Mouse (Mus musculus) bone marrow, adult 2 months (tissue): ENCODE measurements around the gene Tm7sf3. TPM values are rescaled to one million over a fixed set of nuclear protein-coding genes. Genes with fewer than 3 reads are reported as not detected.

ENCODE experiments used
- H3K27ac ChIP-seq: fragments of 200-500 bp; 2 replicates; pipeline ENCODE4 v1.5.1; 2012; ENCODE audit warnings: low read depth, mild to moderate bottlenecking, control low read depth, inconsistent platforms, low read length; ENCODE audit not compliant: control insufficient read depth, poor library complexity, insufficient read depth
- H3K4me1 ChIP-seq: fragments of 200-500 bp; 2 replicates; pipeline ENCODE4 v1.6.1; 2011; ENCODE audit warnings: low read length; ENCODE audit not compliant: control insufficient read depth, insufficient read depth
- H3K4me3 ChIP-seq: fragments of 200-500 bp; replicated peaks from 2 replicates; pipeline ENCODE3; 2011; ENCODE audit warnings: mild to moderate bottlenecking, low read depth, low read length, control low read depth; ENCODE audit not compliant: control insufficient read depth
- CTCF ChIP-seq: fragments of 200-500 bp; IDR thresholded peaks from 2 replicates; pipeline ENCODE4 v1.5.1; 2011; ENCODE audit warnings: low read length, control low read depth; ENCODE audit not compliant: control insufficient read depth, insufficient read depth
- POLR2A ChIP-seq: fragments of 200-500 bp; IDR thresholded peaks from 2 replicates; pipeline ENCODE4 v1.6.1; 2011; ENCODE audit warnings: low read depth, mild to moderate bottlenecking, control low read depth, low read length, borderline replicate concordance; ENCODE audit not compliant: control insufficient read depth
- WGBS: fragments of 180-500 bp; shearing (Covaris S2); methylation state at CpG from one replicate; pipeline ENCODE4 v1.1.7; 2018; 5-methylcytosine and 5-hydroxymethylcytosine counted together
- polyA plus RNA-seq: library from polyadenylated mRNA; stranded (reverse); fragments of >200 nt; gene quantifications from 2 replicates; pipeline ENCODE4 v1.2.4, GENCODE M21; 2011; ENCODE audit warnings: low replicate concordance; ENCODE audit not compliant: missing spikeins, insufficient read depth, insufficient read length

The Tm7sf3 gene
- polyA plus RNA-seq, 1 experiment = 20.1 TPM

DNA sequence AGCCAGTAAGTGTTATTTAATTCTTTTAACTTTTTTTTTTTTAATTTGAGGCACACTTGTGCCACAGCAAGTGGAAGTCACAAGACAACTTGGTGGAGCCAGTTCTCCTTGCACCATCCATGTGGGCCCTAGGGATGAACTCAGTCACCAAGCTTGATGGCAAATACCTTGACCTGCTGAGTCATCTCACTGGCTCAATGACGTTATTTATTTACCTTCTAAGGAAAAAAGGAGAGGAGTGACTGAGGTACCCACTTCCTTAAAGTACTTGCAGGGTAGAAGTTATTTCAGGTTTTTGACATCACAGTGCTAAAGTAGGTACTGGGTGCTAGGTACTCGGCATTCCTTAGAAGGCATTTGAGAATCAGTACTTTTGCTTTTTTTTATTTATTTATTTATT is 22.8 kb upstream of the Tm7sf3 start:
- Histone ChIP-seq H3K4me3 (no peak overlapping the region), H3K4me1 (no peaks in the 10 kb centered on the region), H3K27ac (no peak overlapping the region)
- WGBS = 41% methylated on average over 2 of the region's 2 CpGs
- TF ChIP-seq POLR2A = no peak
- no peak for TF ChIP-seq CTCF

DNA sequence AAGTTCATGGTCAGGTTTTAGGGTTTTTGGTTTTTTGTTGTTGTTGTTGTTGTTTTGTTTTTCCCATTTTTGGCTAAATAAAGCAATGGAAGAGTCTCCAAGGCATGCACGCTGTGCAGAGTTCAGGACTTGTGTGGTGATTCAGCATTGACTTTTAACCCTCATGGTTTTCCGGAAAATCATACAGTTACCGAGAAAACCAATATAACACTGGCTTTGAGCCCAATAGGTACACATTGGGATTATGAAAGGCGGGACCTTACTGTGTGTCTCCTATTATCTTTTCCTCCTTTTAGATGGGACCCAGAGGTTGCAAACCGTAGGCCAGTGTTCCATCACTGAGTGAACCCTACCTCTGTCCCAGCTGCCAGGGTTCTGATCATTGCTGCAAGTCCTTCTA is 22.3 kb upstream of the Tm7sf3 start:
- 90% methylated on average over 5 of the region's 5 CpGs for WGBS
- no peak for TF ChIP-seq POLR2A
- no peak for TF ChIP-seq CTCF
- no peaks in the 10 kb centered on the region for H3K4me1 ChIP-seq
- no peak overlapping the region for H3K27ac ChIP-seq
- H3K4me3 ChIP-seq = no peak overlapping the region

DNA sequence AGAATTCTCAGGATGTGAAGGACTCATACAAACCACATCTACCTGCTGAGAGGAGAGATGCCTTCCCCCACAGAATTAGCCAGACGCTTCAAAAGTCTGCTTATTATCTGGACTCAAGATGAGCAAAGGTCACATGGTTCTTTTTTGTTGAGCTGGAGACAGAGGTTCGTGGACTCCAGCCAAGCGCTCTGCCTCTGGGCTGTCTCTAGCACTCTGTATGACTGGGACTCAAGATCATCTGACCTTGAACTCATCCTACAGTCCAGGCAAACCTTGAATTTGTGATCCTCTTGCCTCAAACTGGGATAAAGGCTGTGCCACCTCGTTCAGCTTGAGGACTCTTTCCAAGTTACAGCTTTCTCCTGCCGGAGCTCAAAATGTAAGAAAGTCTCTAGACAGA is 21.5 kb upstream of the Tm7sf3 start:
- TF ChIP-seq POLR2A (no peak), CTCF (no peak)
- no peak overlapping the region for H3K4me3 ChIP-seq
- H3K27ac ChIP-seq = no peak overlapping the region
- WGBS = 75% methylated on average over 5 of the region's 5 CpGs
- no peaks in the 10 kb centered on the region for H3K4me1 ChIP-seq

DNA sequence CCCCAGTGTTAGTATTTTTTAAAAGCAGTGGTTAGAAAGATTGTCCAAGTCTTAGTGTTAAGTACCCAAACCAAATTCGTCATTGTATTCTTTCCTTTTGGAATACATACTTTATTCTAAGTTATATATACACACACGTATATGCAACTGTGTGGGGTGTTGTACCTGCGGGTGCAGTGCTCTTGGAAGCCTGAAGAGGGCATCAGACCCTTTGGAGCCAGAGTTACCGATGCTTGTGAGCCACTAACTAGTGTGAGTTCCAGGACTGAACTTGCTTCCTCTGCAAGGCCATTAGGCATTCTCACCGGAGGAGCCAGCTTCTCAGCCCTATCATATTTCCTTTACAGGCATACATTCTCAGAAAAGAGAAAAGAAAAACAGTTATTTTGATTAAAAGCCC is 20.1 kb upstream of the Tm7sf3 start:
- TF ChIP-seq CTCF (peak; percentile 82), POLR2A (no peak)
- no peak overlapping the region for H3K27ac ChIP-seq
- no peak overlapping the region for H3K4me3 ChIP-seq
- 20% methylated on average over 5 of the region's 5 CpGs for WGBS
- no peaks in the 10 kb centered on the region for H3K4me1 ChIP-seq

DNA sequence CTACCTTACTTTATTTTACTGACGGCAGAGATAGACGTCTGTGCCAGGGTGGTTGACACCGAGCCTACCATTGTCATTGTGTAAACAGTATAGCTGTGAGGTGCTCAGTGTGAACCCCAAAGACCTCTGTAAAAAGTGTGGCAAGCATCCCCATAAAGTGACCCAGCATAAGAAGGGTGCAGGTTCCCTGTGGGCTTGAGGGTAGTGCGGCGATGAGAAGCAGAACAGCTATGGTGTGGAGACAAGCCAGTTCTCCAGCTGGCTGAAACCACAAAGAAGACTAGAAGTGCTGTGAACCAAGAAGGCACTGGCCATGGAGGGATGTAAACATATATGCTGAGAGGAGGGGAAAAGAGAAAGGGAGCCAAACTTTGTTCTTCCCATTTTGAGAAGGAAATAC is 19.0 kb upstream of the Tm7sf3 start:
- Histone ChIP-seq H3K4me1 (no peaks in the 10 kb centered on the region), H3K27ac (no peak overlapping the region), H3K4me3 (no peak overlapping the region)
- WGBS = 55% methylated on average over 5 of the region's 5 CpGs
- TF ChIP-seq CTCF (no peak), POLR2A (no peak)

DNA sequence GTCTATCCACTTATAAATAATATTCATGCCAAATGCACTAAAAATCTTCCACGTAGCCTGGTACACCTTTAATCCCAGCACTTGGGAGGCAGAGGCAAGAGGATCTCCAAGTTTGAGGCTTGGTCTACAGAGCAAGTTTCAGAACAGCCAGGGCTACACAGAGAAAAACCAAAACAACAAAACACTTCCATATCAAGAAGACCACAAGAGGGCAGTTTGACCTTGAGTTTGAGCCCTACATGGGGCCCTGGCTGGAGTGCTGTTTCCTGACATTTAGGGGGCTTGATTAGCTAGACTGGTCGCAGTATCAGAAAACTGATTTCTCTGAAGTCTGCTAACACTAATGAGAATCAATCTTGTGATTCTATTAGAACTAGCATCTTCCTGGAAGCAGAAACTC is 18.0 kb upstream of the Tm7sf3 start:
- no peak overlapping the region for H3K27ac ChIP-seq
- TF ChIP-seq POLR2A (no peak), CTCF (peak; percentile 15; the same call in 1 of the 2 replicates)
- H3K4me1 ChIP-seq = no peaks in the 10 kb centered on the region
- H3K4me3 ChIP-seq = no peak overlapping the region
- 51% methylated on average over 2 of the region's 2 CpGs for WGBS

DNA sequence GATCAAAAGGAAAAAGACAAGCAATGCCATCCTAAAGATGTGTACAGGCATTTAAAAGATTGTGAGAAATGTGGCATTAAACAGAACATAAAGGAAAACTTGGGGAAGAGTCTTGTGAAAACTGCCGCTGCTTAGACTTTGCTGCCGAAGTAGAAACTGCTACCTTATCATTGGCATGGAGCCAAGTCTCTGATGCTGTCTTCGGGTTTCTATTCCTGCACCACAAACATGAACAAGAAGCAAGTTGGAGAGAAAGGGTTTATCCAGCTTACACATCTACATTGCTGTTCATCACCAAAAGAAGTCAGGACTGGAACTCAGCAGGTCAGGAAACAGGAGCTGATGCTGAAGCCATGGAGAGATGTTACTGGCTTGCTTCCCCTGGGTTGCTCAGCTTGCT is 10.6 kb upstream of the Tm7sf3 start:
- WGBS = 47% methylated on average over 3 of the region's 3 CpGs
- TF ChIP-seq CTCF (no peak), POLR2A (no peak)
- H3K4me3 ChIP-seq = no peak overlapping the region

DNA sequence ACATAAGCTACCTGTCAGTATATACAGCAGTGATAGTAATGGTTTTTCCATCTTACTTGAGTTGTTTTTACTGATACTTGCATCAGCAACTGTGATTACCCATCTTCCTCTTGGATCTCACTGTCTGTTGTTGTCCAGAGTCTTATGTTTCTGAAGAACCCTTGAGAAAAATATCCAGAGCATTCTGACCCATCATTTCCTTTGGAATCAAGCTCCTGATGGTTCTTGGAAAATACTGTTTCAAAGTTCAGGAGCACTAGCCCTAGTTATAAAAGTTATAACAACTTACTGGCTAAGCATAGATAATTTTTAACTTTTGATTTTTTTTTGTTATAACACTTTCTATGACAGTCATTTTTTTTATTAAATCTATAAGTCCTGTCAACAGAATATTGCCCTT is 8.8 kb upstream of the Tm7sf3 start:
- Histone ChIP-seq H3K4me1 (no peaks in the 10 kb centered on the region), H3K27ac (no peak overlapping the region), H3K4me3 (no peak overlapping the region)
- TF ChIP-seq POLR2A = no peak
- TF ChIP-seq CTCF = no peak

More for the DNA sequence above, 10.6 kb upstream of the Tm7sf3 start:
- H3K27ac ChIP-seq = no peak overlapping the region
- H3K4me1 ChIP-seq = no peaks in the 10 kb centered on the region

DNA sequence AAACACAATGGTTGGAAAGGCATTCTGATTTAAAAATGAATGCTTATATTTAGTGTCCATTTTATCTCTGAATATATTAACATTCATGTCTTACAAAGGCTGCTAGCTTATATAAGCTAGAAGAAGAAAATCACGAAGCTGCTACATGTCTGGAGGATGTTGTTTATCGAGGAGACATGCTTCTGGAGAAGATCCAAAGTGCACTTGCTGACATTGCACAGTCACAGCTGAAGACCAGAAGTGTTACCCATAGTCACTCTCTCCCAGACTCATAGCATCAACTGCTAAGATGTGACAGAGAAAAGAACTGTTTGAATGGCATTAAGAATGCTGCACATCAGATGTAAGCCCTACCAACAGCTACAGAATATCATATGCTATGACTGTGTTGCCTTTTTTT is 7.4 kb upstream of the Tm7sf3 start:
- H3K4me3 ChIP-seq = no peak overlapping the region
- 77% methylated on average over 2 of the region's 2 CpGs for WGBS
- no peak overlapping the region for H3K27ac ChIP-seq
- H3K4me1 ChIP-seq = no peaks in the 10 kb centered on the region
- no peak for TF ChIP-seq CTCF
- no peak for TF ChIP-seq POLR2A
